Mouse (Mus musculus): ENCODE measurements around the gene Tshz2. TPM values are rescaled to one million over a fixed set of nuclear protein-coding genes. Genes with fewer than 3 reads are reported as not detected.

Tshz2 gene
- polyA plus RNA-seq, 1 experiment from 2014 or later = 8.4 TPM

GRCm38 (mm10) chr2:170058774-170059173 is 426.0 kb downstream of the Tshz2 start:
- ATAC-seq (ENCODE audit: low FRiP score) = no peak
- 90% methylated on average over 14 of the region's 14 CpGs for WGBS
- no peak overlapping the region for H3K27ac ChIP-seq

GRCm38 (mm10) chr2:170060066-170060465 is 427.3 kb downstream of the Tshz2 start:
- H3K4me3 ChIP-seq (replicated peaks) = no peak overlapping the region
- no peaks in the 10 kb centered on the region for H3K36me3 ChIP-seq (replicated peaks)
- H3K4me2 ChIP-seq = no peak overlapping the region
- no peak overlapping the region for H3K27ac ChIP-seq
- no peaks in the 10 kb centered on the region for H3K4me1 ChIP-seq
- 68% methylated on average over 4 of the region's 4 CpGs for WGBS
- no peaks in the 10 kb centered on the region for H3K27me3 ChIP-seq
- no peak overlapping the region for H3K9ac ChIP-seq
- no peak for ATAC-seq (ENCODE audit: low FRiP score)
- H3K9me3 ChIP-seq = 0 out of 2 replicates have a peak, but pooled peaks cover 5% of the 10 kb centered on the region

More at GRCm38 (mm10) chr2:170058774-170059173, 426.0 kb downstream of the Tshz2 start:
- Histone ChIP-seq H3K27me3 (no peaks in the 10 kb centered on the region), H3K4me1 (no peaks in the 10 kb centered on the region), H3K4me2 (no peak overlapping the region), H3K9ac (no peak overlapping the region), H3K4me3 (replicated peaks) (no peak overlapping the region), H3K36me3 (replicated peaks) (no peaks in the 10 kb centered on the region), H3K9me3 (0 out of 2 replicates have a peak, but pooled peaks cover 5% of the 10 kb centered on the region)

- Histone ChIP-seq H3K27me3 (no peaks in the 10 kb centered on the region), H3K9me3 (0 out of 2 replicates have a peak, but pooled peaks cover 7% of the 10 kb centered on the region), H3K27ac (no peak overlapping the region), H3K4me1 (no peaks in the 10 kb centered on the region), H3K36me3 (replicated peaks) (no peaks in the 10 kb centered on the region), H3K9ac (no peak overlapping the region), H3K4me2 (no peak overlapping the region), H3K4me3 (replicated peaks) (no peak overlapping the region)
- ATAC-seq (ENCODE audit: low FRiP score) = no peak
- 86% methylated on average over 3 of the region's 3 CpGs for WGBS
These were observed 429.6 kb downstream of the Tshz2 start for GRCm38 (mm10) chr2:170062378-170062777.

GRCm38 (mm10) chr2:170069976-170070375 is 437.2 kb downstream of the Tshz2 start:
- Histone ChIP-seq H3K36me3 (replicated peaks) (no peaks in the 10 kb centered on the region), H3K4me2 (no peak overlapping the region), H3K4me3 (replicated peaks) (no peak overlapping the region), H3K4me1 (peaks cover 5% of the 10 kb centered on the region; the same call in 1 of the 2 replicates), H3K27me3 (0 out of 2 replicates have a peak, but pooled peaks cover 3% of the 10 kb centered on the region), H3K27ac (no peak overlapping the region), H3K9me3 (peaks cover 7% of the 10 kb centered on the region; the same call in 1 of the 2 replicates), H3K9ac (no peak overlapping the region)
- 95% methylated on average over 5 of the region's 5 CpGs for WGBS
- no peak for ATAC-seq (ENCODE audit: low FRiP score)

GRCm38 (mm10) chr2:170070641-170071241 is 437.9 kb downstream of the Tshz2 start:
- Histone ChIP-seq H3K27me3 (0 out of 2 replicates have a peak, but pooled peaks cover 3% of the 10 kb centered on the region), H3K4me3 (replicated peaks) (no peak overlapping the region), H3K9ac (no peak overlapping the region), H3K4me1 (peaks cover 5% of the 10 kb centered on the region; the same call in 1 of the 2 replicates), H3K4me2 (no peak overlapping the region), H3K9me3 (peaks cover 7% of the 10 kb centered on the region; the same call in 1 of the 2 replicates), H3K36me3 (replicated peaks) (no peaks in the 10 kb centered on the region), H3K27ac (no peak overlapping the region; the same call in 1 of the 2 replicates)
- 64% methylated on average over 15 of the region's 15 CpGs for WGBS
- no peak for ATAC-seq (ENCODE audit: low FRiP score)

GRCm38 (mm10) chr2:170076941-170077490 is 444.2 kb downstream of the Tshz2 start:
- no peak overlapping the region for H3K9ac ChIP-seq
- H3K4me1 ChIP-seq = peaks cover 5% of the 10 kb centered on the region; the same call in 1 of the 2 replicates
- 0 out of 2 replicates have a peak, but pooled peaks cover 3% of the 10 kb centered on the region for H3K27me3 ChIP-seq
- H3K9me3 ChIP-seq = no peaks in the 10 kb centered on the region
- H3K27ac ChIP-seq = no peak overlapping the region
- H3K36me3 ChIP-seq (replicated peaks) = no peaks in the 10 kb centered on the region
- WGBS = 79% methylated on average over 6 of the region's 6 CpGs
- no peak for ATAC-seq (ENCODE audit: low FRiP score)
- H3K4me2 ChIP-seq = no peak overlapping the region
- H3K4me3 ChIP-seq (replicated peaks) = no peak overlapping the region

GRCm38 (mm10) chr2:170078041-170078440 is 445.2 kb downstream of the Tshz2 start:
- WGBS = 88% methylated on average over 10 of the region's 10 CpGs
- Histone ChIP-seq H3K9ac (no peak overlapping the region), H3K36me3 (replicated peaks) (no peaks in the 10 kb centered on the region), H3K9me3 (no peaks in the 10 kb centered on the region), H3K4me2 (no peak overlapping the region), H3K4me3 (replicated peaks) (no peak overlapping the region), H3K27ac (no peak overlapping the region), H3K4me1 (no peaks in the 10 kb centered on the region), H3K27me3 (0 out of 2 replicates have a peak, but pooled peaks cover 3% of the 10 kb centered on the region)
- ATAC-seq (ENCODE audit: low FRiP score) = no peak

- H3K4me1 ChIP-seq = no peaks in the 10 kb centered on the region
- H3K4me2 ChIP-seq = no peak overlapping the region
- H3K9me3 ChIP-seq = no peaks in the 10 kb centered on the region
- no peak overlapping the region for H3K9ac ChIP-seq
- WGBS = 57% methylated on average over 15 of the region's 15 CpGs
- H3K27ac ChIP-seq = no peak overlapping the region
- H3K27me3 ChIP-seq = 0 out of 2 replicates have a peak, but pooled peaks cover 3% of the 10 kb centered on the region
- ATAC-seq (ENCODE audit: low FRiP score) = no peak
- no peaks in the 10 kb centered on the region for H3K36me3 ChIP-seq (replicated peaks)
- no peak overlapping the region for H3K4me3 ChIP-seq (replicated peaks)
These were observed 445.7 kb downstream of the Tshz2 start for GRCm38 (mm10) chr2:170078442-170079017.

GRCm38 (mm10) chr2:170091563-170092443 is 459.0 kb downstream of the Tshz2 start:
- Histone ChIP-seq H3K9ac (no peak overlapping the region), H3K9me3 (no peaks in the 10 kb centered on the region), H3K4me1 (no peaks in the 10 kb centered on the region), H3K27ac (no peak overlapping the region), H3K27me3 (no peaks in the 10 kb centered on the region), H3K4me2 (no peak overlapping the region), H3K36me3 (replicated peaks) (no peaks in the 10 kb centered on the region), H3K4me3 (replicated peaks) (no peak overlapping the region)
- ATAC-seq (ENCODE audit: low FRiP score) = no peak
- WGBS = 75% methylated on average over 10 of the region's 10 CpGs

GRCm38 (mm10) chr2:170094220-170094619 is 461.4 kb downstream of the Tshz2 start:
- Histone ChIP-seq H3K9ac (no peak overlapping the region), H3K4me2 (no peak overlapping the region), H3K9me3 (no peaks in the 10 kb centered on the region), H3K4me1 (no peaks in the 10 kb centered on the region), H3K4me3 (replicated peaks) (no peak overlapping the region), H3K36me3 (replicated peaks) (no peaks in the 10 kb centered on the region), H3K27me3 (no peaks in the 10 kb centered on the region), H3K27ac (no peak overlapping the region)
- WGBS = 95% methylated on average over 17 of the region's 17 CpGs
- no peak for ATAC-seq (ENCODE audit: low FRiP score)

- no peak overlapping the region for H3K4me2 ChIP-seq
- H3K27me3 ChIP-seq = no peaks in the 10 kb centered on the region
- H3K36me3 ChIP-seq (replicated peaks) = no peaks in the 10 kb centered on the region
- H3K9me3 ChIP-seq = no peaks in the 10 kb centered on the region
- ATAC-seq (ENCODE audit: low FRiP score) = no peak
- H3K4me3 ChIP-seq (replicated peaks) = no peak overlapping the region
- H3K4me1 ChIP-seq = no peaks in the 10 kb centered on the region
- no peak overlapping the region for H3K9ac ChIP-seq
- H3K27ac ChIP-seq = no peak overlapping the region
- WGBS = 89% methylated on average over 9 of the region's 9 CpGs
These were observed 462.1 kb downstream of the Tshz2 start for GRCm38 (mm10) chr2:170094871-170095270.

- H3K27ac ChIP-seq = no peak overlapping the region
- no peak overlapping the region for H3K9ac ChIP-seq
- no peak overlapping the region for H3K4me3 ChIP-seq (replicated peaks)
- H3K27me3 ChIP-seq = no peaks in the 10 kb centered on the region
- peaks cover 3% of the 10 kb centered on the region; the same call in 1 of the 2 replicates for H3K36me3 ChIP-seq (replicated peaks)
- WGBS = 6% methylated on average over 12 of the region's 12 CpGs
- H3K4me2 ChIP-seq = no peak overlapping the region
- ATAC-seq (ENCODE audit: low FRiP score) = peak; percentile 54
- H3K4me1 ChIP-seq = no peaks in the 10 kb centered on the region
- no peaks in the 10 kb centered on the region for H3K9me3 ChIP-seq
These were observed 468.3 kb downstream of the Tshz2 start for GRCm38 (mm10) chr2:170101132-170101531.

Data from forebrain, embryonic 12.5 days (tissue).